Mouse (Mus musculus) testis, adult 2 months (tissue): ENCODE measurements around the gene Slc31a1.

ENCODE experiments used
- CTCF ChIP-seq: fragments of 200-500 bp; IDR thresholded peaks from 2 replicates; pipeline ENCODE4 v1.5.1; 2012; ENCODE audit warnings: low read depth, mild to moderate bottlenecking, inconsistent platforms, low read length, moderate library complexity; ENCODE audit not compliant: control insufficient read depth, insufficient read depth, insufficient replicate concordance
- POLR2A ChIP-seq: fragments of 200-500 bp; IDR thresholded peaks from 2 replicates; pipeline ENCODE4 v1.6.1; 2012; ENCODE audit warnings: low read depth, mild to moderate bottlenecking, inconsistent platforms, low read length, moderate library complexity; ENCODE audit not compliant: control insufficient read depth

DNA sequence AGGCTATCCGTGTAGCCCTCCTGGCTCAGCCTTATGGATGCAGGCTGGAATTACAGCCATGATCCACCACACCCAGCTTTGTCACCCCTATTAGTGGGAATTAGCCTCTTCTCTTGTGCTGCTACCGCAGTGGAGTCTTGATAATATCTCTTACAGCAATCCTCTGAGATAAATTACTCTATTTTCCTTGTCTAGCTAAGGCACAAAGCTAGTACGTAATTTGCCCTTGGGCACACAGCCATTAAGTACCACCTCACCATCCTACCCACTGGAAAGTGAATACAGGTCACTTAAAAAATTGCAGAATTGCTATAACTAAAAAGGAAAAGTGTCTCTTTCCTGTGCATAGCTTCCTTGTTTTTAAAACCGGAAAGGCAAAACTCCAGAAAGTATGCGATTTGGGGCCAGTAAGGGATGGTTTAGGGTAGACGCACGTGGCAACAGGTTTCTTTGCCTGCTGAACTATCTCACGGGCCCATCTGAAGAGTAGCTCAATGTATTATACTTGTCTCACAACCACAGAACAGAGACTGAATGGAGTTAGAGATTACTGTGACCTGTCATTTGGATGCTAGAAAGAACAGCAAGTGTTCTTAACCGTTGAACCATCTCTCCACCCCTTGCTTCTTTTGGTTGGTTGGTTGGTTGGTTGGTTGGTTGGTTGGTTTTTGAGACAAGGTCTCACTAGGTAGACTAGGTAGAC is 12.4 kb downstream of the Slc31a1 start:
- TF ChIP-seq POLR2A: no peak
- TF ChIP-seq CTCF: no peak
